Mouse (Mus musculus) heart, adult 8-10 months (tissue): ENCODE measurements at regions not wholly inside any gene's neighbourhood (a gene's known extent, or its start where the extent isn't known, plus 50 kb on each side); places are given as distances from the start of the nearest gene placed in this dataset.

Experiments
- DNase-seq: peaks from one replicate; pipeline ENCODE4 v3.0.0; 2022; ENCODE audit warnings: low spot score

GRCm38 (mm10) chr7:136088785-136089184 is 372.6 kb upstream of the Mki67 start:
- DNase-seq, result no peak

GRCm38 (mm10) chr7:136094681-136095360 is 378.7 kb upstream of the Mki67 start:
- DNase-seq, result no peak

GRCm38 (mm10) chr7:136104021-136104420 is 387.9 kb upstream of the Mki67 start:
- DNase-seq, result no peak

- DNase-seq, result no peak
These were observed 396.0 kb upstream of the Mki67 start for GRCm38 (mm10) chr7:136112163-136112562.

- DNase-seq, result no peak
These were observed 404.8 kb upstream of the Mki67 start for GRCm38 (mm10) chr7:136120930-136121329.

- DNase-seq, result no peak
These were observed 405.2 kb upstream of the Mki67 start for GRCm38 (mm10) chr7:136121406-136121805.

GRCm38 (mm10) chr7:136124786-136125185 is 408.6 kb upstream of the Mki67 start:
- DNase-seq, result no peak

GRCm38 (mm10) chr7:136126393-136126792 is 410.2 kb upstream of the Mki67 start:
- DNase-seq, result no peak

GRCm38 (mm10) chr7:136127576-136127975 is 411.4 kb upstream of the Mki67 start:
- DNase-seq, result no peak

GRCm38 (mm10) chr7:136129721-136130123 is 413.6 kb upstream of the Mki67 start:
- DNase-seq, result no peak

- no peak for DNase-seq
These were observed 414.6 kb upstream of the Mki67 start for GRCm38 (mm10) chr7:136130666-136131239.

- DNase-seq, result no peak
These were observed 416.8 kb upstream of the Mki67 start for GRCm38 (mm10) chr7:136132976-136133375.

- no peak for DNase-seq
These were observed 420.5 kb upstream of the Mki67 start for GRCm38 (mm10) chr7:136136666-136137065.

GRCm38 (mm10) chr7:136137341-136137740 is 421.2 kb upstream of the Mki67 start:
- DNase-seq, result no peak

- DNase-seq, result no peak
These were observed 421.9 kb upstream of the Mki67 start for GRCm38 (mm10) chr7:136137831-136138602.

- DNase-seq, result no peak
These were observed 426.7 kb upstream of the Mki67 start for GRCm38 (mm10) chr7:136142832-136143231.

GRCm38 (mm10) chr7:136150196-136150595 is 434.0 kb upstream of the Mki67 start:
- DNase-seq, result peak; percentile 32

- DNase-seq, result no peak
These were observed 435.3 kb upstream of the Mki67 start for GRCm38 (mm10) chr7:136151301-136151930.

- DNase-seq, result peak; percentile 83
These were observed 436.3 kb upstream of the Mki67 start for GRCm38 (mm10) chr7:136152470-136152869.

GRCm38 (mm10) chr7:136153621-136154020 is 437.5 kb upstream of the Mki67 start:
- no peak for DNase-seq

GRCm38 (mm10) chr7:136159136-136159535 is 443.0 kb upstream of the Mki67 start:
- no peak for DNase-seq

GRCm38 (mm10) chr7:136161526-136161925 is 445.4 kb upstream of the Mki67 start:
- DNase-seq, result no peak
